Mouse (Mus musculus): ENCODE results near the gene Olfr456. TPM values are rescaled to one million over a fixed set of nuclear protein-coding genes. Genes with fewer than 3 reads are reported as not detected.

Olfr456 gene
- not detected for total RNA-seq (2023)

GRCm38 (mm10) chr6:42487114-42487513 is at the start of gene Olfr456:
TSS of gene Olfr456 (minus strand) at chr6:42487214.

GRCm38 (mm10) chr6:42476235-42476634 is 10.8 kb downstream of the Olfr456 start, which contains the start of gene Olfr457:
TSS of gene Olfr457 (minus strand) at chr6:42476335.

GRCm38 (mm10) chr6:42465096-42465495 is 21.9 kb downstream of the Olfr456 start, which contains the start of gene Olfr458:
TSS of gene Olfr458 (minus strand) at chr6:42465196.

Other genes with a start within 250 kb of the Olfr456 start
- gene Gstk1, start 241.3 kb downstream of the Olfr456 start, total RNA-seq (2023): 1 to 10 TPM; 3.3 to 5.1 TPM
- gene Tmem139, start 225.2 kb downstream of the Olfr456 start, total RNA-seq (2023): not detected
- gene Casp2, start 222.2 kb downstream of the Olfr456 start, total RNA-seq (2023): 10 to 100 TPM; 59.8 to 66.3 TPM
- gene Clcn1, start 200.5 kb downstream of the Olfr456 start, total RNA-seq (2023): under 1 TPM; 0.15 TPM
- gene Fam131b, start 162.6 kb downstream of the Olfr456 start, total RNA-seq (2023): not detected
- gene Zyx, start 137.6 kb downstream of the Olfr456 start, total RNA-seq (2023): 100 to 1,000 TPM; 661 to 678 TPM
- gene Epha1, start 113.9 kb downstream of the Olfr456 start, total RNA-seq (2023): under 1 TPM in 1 of 2 experiments, not detected in 1; 0.29 TPM
- gene Tas2r143, start 87.0 kb downstream of the Olfr456 start, total RNA-seq (2023): 1 to 10 TPM; 2.9 to 3.2 TPM
- gene Tas2r135, start 81.8 kb downstream of the Olfr456 start, total RNA-seq (2023): 1 to 10 TPM; 3.4 to 3.5 TPM
- 1 to 10 TPM; 1.0 to 1.7 TPM for gene Tas2r126, start 52.7 kb downstream of the Olfr456 start, total RNA-seq (2023)
- not detected for gene Olfr458, start 22.0 kb downstream of the Olfr456 start, total RNA-seq (2023)
- gene Olfr457, start 10.9 kb downstream of the Olfr456 start, total RNA-seq (2023): not detected
- gene Olfr455, start 60.4 kb upstream of the Olfr456 start, total RNA-seq (2023): not detected
- not detected for gene Tcaf3, start 110.5 kb upstream of the Olfr456 start, total RNA-seq (2023)
- gene Tcaf2, start 158.0 kb upstream of the Olfr456 start, total RNA-seq (2023): under 1 TPM in 1 of 2 experiments, not detected in 1; 0.42 TPM
- gene Tcaf1, start 222.9 kb upstream of the Olfr456 start, total RNA-seq (2023): under 1 TPM in 1 of 2 experiments, not detected in 1; 0.15 TPM